Mouse (Mus musculus) embryonic facial prominence, embryonic 12.5 days (tissue): ENCODE measurements around the gene Mcoln3. TPM values are rescaled to one million over a fixed set of nuclear protein-coding genes. Genes with fewer than 3 reads are reported as not detected.

Experiments
- ATAC-seq: fragments of 200-750 bp; cut with Nextera tagmentation; 2 replicates; pipeline ENCODE4 v1.8.0; 2017; ENCODE audit not compliant: insufficient number of reproducible peaks, insufficient read depth, low FRiP score, low TSS enrichment
- H3K27ac ChIP-seq: fragments of 300-500 bp; sonication (generic); 2 replicates; pipeline ENCODE4 v1.5.1; 2016; ENCODE audit warnings: mild to moderate bottlenecking
- H3K27me3 ChIP-seq: fragments of 300-500 bp; sonication (generic); 2 replicates; pipeline ENCODE4 v1.6.1; 2016; ENCODE audit warnings: mild to moderate bottlenecking, moderate library complexity
- H3K36me3 ChIP-seq: fragments of 300-500 bp; sonication (generic); 2 replicates; pipeline ENCODE4 v1.6.1; 2016; ENCODE audit warnings: mild to moderate bottlenecking
- H3K4me1 ChIP-seq: fragments of 300-500 bp; sonication (generic); 2 replicates; pipeline ENCODE4 v1.6.1; 2016
- H3K4me2 ChIP-seq: fragments of 300-500 bp; sonication (generic); replicated peaks from 2 replicates; pipeline ENCODE4 v1.6.1; 2016; ENCODE audit warnings: mild to moderate bottlenecking, moderate library complexity
- H3K4me3 ChIP-seq: fragments of 300-500 bp; sonication (generic); 2 replicates; pipeline ENCODE4 v1.5.1; 2016; ENCODE audit warnings: mild to moderate bottlenecking
- H3K9ac ChIP-seq: fragments of 300-500 bp; sonication (generic); 2 replicates; pipeline ENCODE4 v1.6.1; 2016; ENCODE audit warnings: mild to moderate bottlenecking, moderate library complexity
- H3K9me3 ChIP-seq: fragments of 300-500 bp; sonication (generic); 2 replicates; pipeline ENCODE4 v1.6.1; 2016; ENCODE audit warnings: mild to moderate bottlenecking, moderate library complexity
- WGBS: fragments of 180-500 bp; shearing (Covaris S2); methylation state at CpG from one replicate; pipeline ENCODE4 v1.1.7; 2016; 5-methylcytosine and 5-hydroxymethylcytosine counted together
- polyA plus RNA-seq: library from polyadenylated mRNA; unstranded; fragments of >200 nt; fragmentation: Nextera tagmentation; extraction: Ambion mirVana; gene quantifications from 2 replicates; pipeline ENCODE4 v1.2.1, GENCODE M21; 2016

The Mcoln3 gene
- polyA plus RNA-seq, 1 experiment from 2014 or later: 5.3 TPM

DNA sequence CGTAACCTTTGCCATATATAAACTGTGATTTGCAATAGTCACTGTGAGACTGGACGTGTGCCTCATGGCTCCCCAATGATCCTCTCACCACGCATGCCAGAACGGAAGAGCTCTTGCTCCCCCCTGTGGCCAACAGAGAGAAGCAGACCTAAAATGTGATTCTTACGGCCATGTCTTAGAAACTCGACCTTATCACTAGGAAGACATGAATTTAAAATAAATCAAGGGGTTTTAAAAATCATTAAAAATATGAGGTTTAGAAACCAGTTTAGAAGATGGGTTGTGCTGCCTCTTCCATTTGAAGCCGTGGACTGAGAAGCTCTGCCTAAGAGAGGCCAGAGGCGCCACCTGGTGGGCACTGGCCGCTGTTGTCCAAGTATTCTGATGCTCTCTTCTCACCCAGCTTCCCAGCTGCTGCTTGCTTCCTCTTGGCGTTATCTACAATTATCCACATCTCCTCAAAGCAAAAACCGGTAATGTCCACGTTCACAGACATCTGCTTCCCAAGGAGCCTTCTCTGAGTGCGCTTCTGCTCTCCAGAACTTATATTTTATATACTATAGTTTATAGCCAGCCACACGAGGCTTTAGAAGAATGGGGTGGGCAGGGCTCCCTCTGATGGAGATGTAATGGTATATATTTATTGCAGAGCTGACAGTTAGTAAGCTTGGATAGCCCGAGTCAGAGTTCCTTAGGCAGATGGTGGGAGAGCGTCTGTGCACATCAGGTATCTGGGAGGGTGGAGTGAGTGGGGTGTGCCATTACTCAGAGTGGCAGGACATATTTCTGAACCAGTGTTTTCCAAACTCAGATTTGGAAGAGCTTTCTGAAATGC is 60.7 kb downstream of the Mcoln3 start:
- no peaks in the 10 kb centered on the region for H3K9me3 ChIP-seq
- peak overlapping the region; percentile 17 for H3K4me3 ChIP-seq
- WGBS: 5% methylated on average over 16 of the region's 16 CpGs
- 0 out of 2 replicates have a peak, but pooled peaks have one; percentile 59 for ATAC-seq
- no peaks in the 10 kb centered on the region for H3K27me3 ChIP-seq
- no peaks in the 10 kb centered on the region for H3K36me3 ChIP-seq
- H3K9ac ChIP-seq: no peak overlapping the region
- H3K4me2 ChIP-seq: peak overlapping the region; percentile 44
- no peaks in the 10 kb centered on the region for H3K4me1 ChIP-seq
- no peak overlapping the region for H3K27ac ChIP-seq

DNA sequence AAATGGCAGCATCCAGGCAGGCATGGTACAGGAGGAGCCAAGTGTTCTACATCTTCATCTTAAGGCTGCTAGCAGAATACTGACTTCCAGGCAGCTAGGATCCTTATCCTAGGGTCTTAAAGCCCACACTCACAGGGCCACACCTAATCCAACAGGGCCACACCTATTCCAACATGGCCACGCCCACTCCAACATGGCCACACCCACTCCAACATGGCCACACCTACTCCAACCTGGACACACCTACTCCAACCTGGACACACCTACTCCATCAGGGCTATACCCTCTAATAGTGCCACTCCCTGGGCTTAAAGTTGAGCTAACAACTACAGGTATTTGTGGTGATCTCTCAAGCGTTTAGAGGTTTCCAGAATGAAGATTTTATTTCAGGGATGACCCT is 63.1 kb downstream of the Mcoln3 start:
- Histone ChIP-seq H3K9me3 (no peaks in the 10 kb centered on the region), H3K4me3 (no peak overlapping the region), H3K27ac (no peak overlapping the region), H3K27me3 (no peaks in the 10 kb centered on the region), H3K4me1 (no peaks in the 10 kb centered on the region), H3K9ac (no peak overlapping the region), H3K36me3 (no peaks in the 10 kb centered on the region), H3K4me2 (no peak overlapping the region)
- WGBS: 39% methylated on average over 2 of the region's 2 CpGs
- no peak for ATAC-seq

DNA sequence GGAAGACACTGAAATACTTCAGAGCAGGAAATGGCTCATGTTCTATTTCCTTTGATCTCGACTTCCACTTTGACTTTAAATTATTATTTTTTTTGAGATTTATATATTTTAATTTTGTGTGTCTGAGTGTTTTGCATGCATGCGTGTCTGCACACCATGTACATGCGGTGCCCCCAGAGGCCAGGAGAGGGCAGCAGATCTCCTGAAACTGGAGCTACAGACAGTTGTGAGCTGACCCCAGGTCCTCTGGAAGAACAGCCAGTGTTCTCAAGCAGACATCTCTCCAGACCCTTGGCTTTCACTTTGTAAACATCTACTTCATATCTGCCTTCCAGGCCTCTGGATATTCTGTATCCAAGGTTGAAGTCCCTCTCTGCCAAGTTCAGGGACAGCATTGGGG is 63.7 kb downstream of the Mcoln3 start:
- H3K4me3 ChIP-seq: no peak overlapping the region
- ATAC-seq: no peak
- no peak overlapping the region for H3K9ac ChIP-seq
- no peak overlapping the region for H3K4me2 ChIP-seq
- whole genome bisulfite sequencing: 39% methylated on average over 3 of the region's 3 CpGs
- H3K4me1 ChIP-seq: no peaks in the 10 kb centered on the region
- H3K27ac ChIP-seq: no peak overlapping the region
- H3K36me3 ChIP-seq: no peaks in the 10 kb centered on the region
- no peaks in the 10 kb centered on the region for H3K9me3 ChIP-seq
- no peaks in the 10 kb centered on the region for H3K27me3 ChIP-seq

DNA sequence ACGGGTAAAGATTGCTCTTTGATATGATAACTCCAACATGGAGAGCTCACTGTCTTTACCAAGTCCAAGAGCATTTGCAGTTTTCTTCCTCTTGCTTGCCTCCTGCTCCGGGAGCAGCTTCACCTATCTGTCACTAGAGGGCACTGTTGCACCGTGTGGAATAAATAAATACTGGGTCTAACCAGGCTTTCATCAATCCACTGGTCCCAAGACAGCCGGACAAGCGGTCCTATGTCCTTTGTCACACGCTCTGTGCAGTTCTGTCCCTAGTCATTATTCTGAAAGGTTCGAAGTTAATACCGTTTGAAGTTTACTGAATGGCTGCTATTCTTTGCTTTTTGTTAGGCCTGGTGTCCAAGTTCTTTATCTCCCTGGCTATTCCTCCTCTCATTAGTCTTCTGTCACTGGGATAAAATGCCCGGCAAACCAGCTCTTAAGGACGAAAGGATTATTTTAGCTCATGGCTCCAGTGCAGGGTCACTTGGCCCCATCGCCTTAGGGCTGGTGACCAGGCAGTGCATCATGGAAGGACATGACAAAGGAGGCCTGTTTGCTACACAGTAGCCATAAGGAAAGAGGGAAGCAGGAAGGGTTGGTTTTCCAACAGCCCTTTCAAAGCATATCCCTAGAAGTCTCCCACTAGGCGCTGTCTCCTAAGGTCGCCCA is 67.9 kb downstream of the Mcoln3 start:
- WGBS: 18% methylated on average over 13 of the region's 13 CpGs
- ATAC-seq: no peak
- Histone ChIP-seq H3K9me3 (no peaks in the 10 kb centered on the region), H3K9ac (no peak overlapping the region), H3K27ac (no peak overlapping the region), H3K4me3 (no peak overlapping the region), H3K27me3 (no peaks in the 10 kb centered on the region), H3K4me2 (no peak overlapping the region), H3K36me3 (no peaks in the 10 kb centered on the region), H3K4me1 (no peaks in the 10 kb centered on the region)

DNA sequence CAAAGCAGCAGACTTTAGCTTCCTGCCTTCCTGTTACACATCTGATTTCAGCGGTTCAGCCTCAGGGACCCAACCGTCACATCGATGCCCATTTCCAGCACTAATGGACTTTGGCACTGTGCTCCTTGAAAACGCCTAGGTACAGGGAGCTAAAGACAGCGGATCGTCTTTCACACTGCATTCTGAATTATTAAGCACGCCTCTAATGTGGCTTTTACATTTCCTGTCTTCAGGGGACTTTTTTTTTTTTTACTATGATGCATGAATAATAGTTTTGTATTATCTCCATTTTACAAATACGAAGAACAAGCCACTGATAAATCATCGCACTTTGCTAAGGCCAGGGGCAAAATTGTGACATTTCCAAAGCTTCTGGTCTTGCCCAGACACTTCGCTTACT is 68.8 kb downstream of the Mcoln3 start:
- no peak overlapping the region for H3K4me3 ChIP-seq
- no peak overlapping the region for H3K27ac ChIP-seq
- no peaks in the 10 kb centered on the region for H3K36me3 ChIP-seq
- 70% methylated on average over 10 of the region's 10 CpGs for WGBS
- no peak overlapping the region for H3K9ac ChIP-seq
- no peaks in the 10 kb centered on the region for H3K4me1 ChIP-seq
- H3K9me3 ChIP-seq: no peaks in the 10 kb centered on the region
- H3K4me2 ChIP-seq: no peak overlapping the region
- H3K27me3 ChIP-seq: no peaks in the 10 kb centered on the region
- no peak for ATAC-seq

DNA sequence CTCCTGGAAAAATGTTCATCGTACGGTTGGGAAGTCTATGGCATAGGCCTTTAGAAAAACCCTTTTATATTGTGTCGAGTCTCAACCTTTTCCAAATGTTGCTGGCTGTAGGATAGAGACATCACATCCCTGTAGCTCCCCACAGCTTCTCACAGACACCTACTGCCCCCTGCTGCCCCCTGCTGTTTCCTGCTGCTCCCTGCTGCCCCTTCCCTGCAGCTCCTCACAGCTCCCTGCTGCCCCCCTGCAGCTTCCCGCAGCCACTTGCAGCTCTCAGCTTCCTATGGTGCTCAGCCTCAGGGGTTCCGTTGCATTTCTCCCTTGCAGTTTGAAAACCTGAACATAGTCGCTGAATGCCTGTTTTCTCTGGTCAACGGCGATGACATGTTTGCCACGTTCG is 72.7 kb downstream of the Mcoln3 start:
- no peak overlapping the region for H3K27ac ChIP-seq
- no peaks in the 10 kb centered on the region for H3K4me1 ChIP-seq
- no peak overlapping the region for H3K4me3 ChIP-seq
- no peaks in the 10 kb centered on the region for H3K9me3 ChIP-seq
- ATAC-seq: no peak
- no peak overlapping the region for H3K9ac ChIP-seq
- no peaks in the 10 kb centered on the region for H3K27me3 ChIP-seq
- WGBS: 67% methylated on average over 10 of the region's 10 CpGs
- no peak overlapping the region for H3K4me2 ChIP-seq
- H3K36me3 ChIP-seq: no peaks in the 10 kb centered on the region

Other genes starting within 250 kb of the Mcoln3 start
- 44.9 and 52.7 TPM in 2 replicates for gene Bcl10, start 194.6 kb upstream of the Mcoln3 start, polyA plus RNA-seq
- gene 2410004B18Rik, start 179.4 kb upstream of the Mcoln3 start, polyA plus RNA-seq: 50.4 and 54.2 TPM in 2 replicates
- gene Syde2, start 129.6 kb upstream of the Mcoln3 start, polyA plus RNA-seq: 2.9 and 3.0 TPM in 2 replicates
- gene Wdr63, start 9.3 kb upstream of the Mcoln3 start, polyA plus RNA-seq: 0.14 and 0.17 TPM in 2 replicates
- gene Mcoln2, start 32.4 kb downstream of the Mcoln3 start, polyA plus RNA-seq: 0.27 and 0.88 TPM in 2 replicates
- gene Lpar3, start 103.5 kb downstream of the Mcoln3 start, polyA plus RNA-seq: 1.4 and 1.6 TPM in 2 replicates